Mouse (Mus musculus) lung, embryonic 14.5 days (tissue): ENCODE data around the gene Ccl11. TPM values are rescaled to one million over a fixed set of nuclear protein-coding genes. Genes with fewer than 3 reads are reported as not detected.

Experiments
- ATAC-seq: fragments of 200-750 bp; cut with Nextera tagmentation; 2 replicates; pipeline ENCODE4 v1.8.0; 2017; ENCODE audit warnings: mild to moderate bottlenecking, moderate TSS enrichment, moderate library complexity; ENCODE audit not compliant: insufficient read depth
- DNase-seq: peaks from one replicate; pipeline ENCODE4 v3.0.0-alpha.2; 2015
- H3K27ac ChIP-seq: fragments of 300-500 bp; sonication (generic); 2 replicates; pipeline ENCODE4 v1.5.1; 2014; ENCODE audit warnings: low read depth, mild to moderate bottlenecking, moderate library complexity
- H3K27me3 ChIP-seq: fragments of 300-500 bp; sonication (generic); 2 replicates; pipeline ENCODE4 v1.6.1; 2014; ENCODE audit warnings: low read length, control low read depth; ENCODE audit not compliant: insufficient read depth
- H3K36me3 ChIP-seq: fragments of 300-500 bp; sonication (generic); 2 replicates; pipeline ENCODE4 v1.6.1; 2014; ENCODE audit warnings: control low read depth; ENCODE audit not compliant: insufficient read depth
- H3K4me1 ChIP-seq: fragments of 300-500 bp; sonication (generic); 2 replicates; pipeline ENCODE4 v1.6.1; 2014; ENCODE audit warnings: antibody characterized with exemption, control low read depth; ENCODE audit not compliant: insufficient read depth
- H3K4me2 ChIP-seq: fragments of 300-500 bp; sonication (generic); 2 replicates; pipeline ENCODE4 v1.6.1; 2014; ENCODE audit warnings: mild to moderate bottlenecking
- H3K4me3 ChIP-seq: fragments of 300-500 bp; sonication (generic); 2 replicates; pipeline ENCODE4 v1.5.1; 2014; ENCODE audit warnings: low read depth, low read length
- H3K9ac ChIP-seq: fragments of 300-500 bp; sonication (generic); 2 replicates; pipeline ENCODE4 v1.6.1; 2014
- H3K9me3 ChIP-seq: fragments of 300-500 bp; sonication (generic); 2 replicates; pipeline ENCODE4 v1.6.1; 2016; ENCODE audit warnings: low read depth, low read length, control low read depth
- CTCF ChIP-seq: IDR thresholded peaks from 2 replicates; pipeline ENCODE4 v1.5.1; 2016; ENCODE audit warnings: antibody characterized with exemption, low read depth
- WGBS: fragments of 180-500 bp; shearing (Covaris S2); extraction: QIAGEN DNeasy Blood & Tissue Kit; methylation state at CpG from one replicate; pipeline ENCODE4 v1.1.7; 2014; 5-methylcytosine and 5-hydroxymethylcytosine counted together
- polyA plus RNA-seq: library from polyadenylated mRNA; unstranded; fragments of >200 nt; fragmentation: Nextera tagmentation; extraction: Ambion mirVana; gene quantifications from 2 replicates; pipeline ENCODE4 v1.2.1, GENCODE M21; 2014

The Ccl11 gene
- polyA plus RNA-seq, 1 experiment from 2014 or later, result 57.3 TPM

GRCm38 (mm10) chr11:82019793-82020192 lies 37.8 kb upstream of the Ccl11 start:
- no peak overlapping the region for H3K27ac ChIP-seq
- no peaks in the 10 kb centered on the region for H3K9me3 ChIP-seq
- no peaks in the 10 kb centered on the region for H3K4me1 ChIP-seq
- H3K4me2 ChIP-seq, result no peak overlapping the region
- DNase-seq (no peak), ATAC-seq (no peak)
- H3K4me3 ChIP-seq, result no peak overlapping the region
- no peaks in the 10 kb centered on the region for H3K27me3 ChIP-seq
- TF ChIP-seq CTCF, result no peak
- H3K9ac ChIP-seq, result no peak overlapping the region
- H3K36me3 ChIP-seq, result no peaks in the 10 kb centered on the region

- DNase-seq (no peak), ATAC-seq (no peak)
- Histone ChIP-seq H3K27me3 (no peaks in the 10 kb centered on the region), H3K27ac (no peak overlapping the region), H3K36me3 (no peaks in the 10 kb centered on the region), H3K4me2 (no peak overlapping the region), H3K9ac (no peak overlapping the region), H3K4me3 (no peak overlapping the region), H3K9me3 (no peaks in the 10 kb centered on the region), H3K4me1 (no peaks in the 10 kb centered on the region)
- 53% methylated on average over 3 of the region's 3 CpGs for WGBS
- TF ChIP-seq CTCF, result no peak
Measured at GRCm38 (mm10) chr11:82021406-82021805, 36.2 kb upstream of the Ccl11 start.

- Histone ChIP-seq H3K27ac (no peak overlapping the region), H3K4me1 (no peaks in the 10 kb centered on the region), H3K9ac (no peak overlapping the region), H3K36me3 (no peaks in the 10 kb centered on the region), H3K4me3 (no peak overlapping the region), H3K9me3 (no peaks in the 10 kb centered on the region), H3K27me3 (no peaks in the 10 kb centered on the region), H3K4me2 (no peak overlapping the region)
- no peak for TF ChIP-seq CTCF
- ATAC-seq, result no peak
- WGBS, result 82% methylated on average over 6 of the region's 6 CpGs
- DNase-seq, result no peak
Measured at GRCm38 (mm10) chr11:82022504-82023056, 35.0 kb upstream of the Ccl11 start.

GRCm38 (mm10) chr11:82023769-82024168 lies 33.9 kb upstream of the Ccl11 start:
- no peaks in the 10 kb centered on the region for H3K36me3 ChIP-seq
- no peak overlapping the region for H3K27ac ChIP-seq
- no peak overlapping the region for H3K4me3 ChIP-seq
- no peak for TF ChIP-seq CTCF
- no peak overlapping the region for H3K9ac ChIP-seq
- no peak overlapping the region for H3K4me2 ChIP-seq
- no peaks in the 10 kb centered on the region for H3K4me1 ChIP-seq
- no peaks in the 10 kb centered on the region for H3K9me3 ChIP-seq
- WGBS, result 77% methylated on average over 4 of the region's 4 CpGs
- DNase-seq, result no peak
- no peaks in the 10 kb centered on the region for H3K27me3 ChIP-seq
- no peak for ATAC-seq

GRCm38 (mm10) chr11:82030171-82030570 lies 27.5 kb upstream of the Ccl11 start:
- H3K27ac ChIP-seq, result no peak overlapping the region
- H3K4me2 ChIP-seq, result no peak overlapping the region
- DNase-seq, result no peak
- ATAC-seq, result no peak
- H3K9me3 ChIP-seq, result no peaks in the 10 kb centered on the region
- H3K4me3 ChIP-seq, result no peak overlapping the region
- H3K27me3 ChIP-seq, result no peaks in the 10 kb centered on the region
- H3K9ac ChIP-seq, result no peak overlapping the region
- H3K36me3 ChIP-seq, result no peaks in the 10 kb centered on the region
- no peak for TF ChIP-seq CTCF
- WGBS, result 66% methylated on average over 2 of the region's 2 CpGs
- H3K4me1 ChIP-seq, result peaks cover 18% of the 10 kb centered on the region

GRCm38 (mm10) chr11:82032136-82032535 lies 25.5 kb upstream of the Ccl11 start:
- H3K4me1 ChIP-seq, result peaks cover 18% of the 10 kb centered on the region
- ATAC-seq, result no peak
- no peaks in the 10 kb centered on the region for H3K9me3 ChIP-seq
- no peaks in the 10 kb centered on the region for H3K27me3 ChIP-seq
- no peak for TF ChIP-seq CTCF
- peak overlapping the region; percentile 86; the same call in 1 of the 2 replicates for H3K27ac ChIP-seq
- peak; percentile 42 for DNase-seq
- no peak overlapping the region for H3K4me3 ChIP-seq
- no peak overlapping the region for H3K9ac ChIP-seq
- no peak overlapping the region for H3K4me2 ChIP-seq
- no peaks in the 10 kb centered on the region for H3K36me3 ChIP-seq

GRCm38 (mm10) chr11:82032678-82033344 lies 24.8 kb upstream of the Ccl11 start:
- Histone ChIP-seq H3K9me3 (no peaks in the 10 kb centered on the region), H3K36me3 (no peaks in the 10 kb centered on the region), H3K27ac (peak overlapping the region; percentile 86), H3K4me3 (no peak overlapping the region), H3K27me3 (no peaks in the 10 kb centered on the region), H3K4me2 (no peak overlapping the region), H3K4me1 (peaks cover 18% of the 10 kb centered on the region), H3K9ac (no peak overlapping the region)
- peak; percentile 97 for DNase-seq
- 17% methylated on average over 8 of the region's 8 CpGs for WGBS
- ATAC-seq, result peak; percentile 92
- TF ChIP-seq CTCF, result no peak
